Mouse (Mus musculus) hindbrain, embryonic 13.5 days (tissue): ENCODE results near the gene Jmjd8. TPM values are rescaled to one million over a fixed set of nuclear protein-coding genes. Genes with fewer than 3 reads are reported as not detected.

Experiments
- ATAC-seq: fragments of 200-750 bp; cut with Nextera tagmentation; 2 replicates; pipeline ENCODE4 v1.8.0; 2017; ENCODE audit warnings: moderate TSS enrichment; ENCODE audit not compliant: low FRiP score
- H3K27ac ChIP-seq: fragments of 300-500 bp; sonication (generic); 2 replicates; pipeline ENCODE4 v1.5.1; 2015; ENCODE audit warnings: inconsistent platforms, mild to moderate bottlenecking, moderate library complexity
- H3K27me3 ChIP-seq: fragments of 300-500 bp; sonication (generic); 2 replicates; pipeline ENCODE4 v1.6.1; 2015; ENCODE audit warnings: mild to moderate bottlenecking, inconsistent platforms
- H3K36me3 ChIP-seq: fragments of 300-500 bp; sonication (generic); 2 replicates; pipeline ENCODE4 v1.6.1; 2015; ENCODE audit warnings: mild to moderate bottlenecking, inconsistent platforms
- H3K4me1 ChIP-seq: fragments of 300-500 bp; sonication (generic); replicated peaks from 2 replicates; pipeline ENCODE4 v1.6.1; 2015; ENCODE audit warnings: inconsistent platforms
- H3K4me2 ChIP-seq: fragments of 300-500 bp; sonication (generic); 2 replicates; pipeline ENCODE4 v1.6.1; 2015; ENCODE audit warnings: inconsistent platforms, mild to moderate bottlenecking, moderate library complexity
- H3K4me3 ChIP-seq: fragments of 300-500 bp; sonication (generic); 2 replicates; pipeline ENCODE4 v1.5.1; 2015; ENCODE audit warnings: mild to moderate bottlenecking, inconsistent platforms
- H3K9ac ChIP-seq: fragments of 300-500 bp; sonication (generic); 2 replicates; pipeline ENCODE4 v1.6.1; 2015; ENCODE audit warnings: mild to moderate bottlenecking, inconsistent platforms
- H3K9me3 ChIP-seq: fragments of 300-500 bp; sonication (generic); 2 replicates; pipeline ENCODE4 v1.6.1; 2016; ENCODE audit warnings: inconsistent platforms
- WGBS: fragments of 180-500 bp; shearing (Covaris S2); methylation state at CpG from one replicate; pipeline ENCODE4 v1.1.7; 2015; 5-methylcytosine and 5-hydroxymethylcytosine counted together
- polyA plus RNA-seq: library from polyadenylated mRNA; unstranded; fragments of >200 nt; fragmentation: Nextera tagmentation; extraction: Ambion mirVana; gene quantifications from 2 replicates; pipeline ENCODE4 v1.2.1, GENCODE M21; 2015

Gene Jmjd8
- polyA plus RNA-seq, 1 experiment from 2014 or later: 64.2 TPM

- H3K9ac ChIP-seq: peak overlapping the region; percentile 91
- peaks cover 66% of the 10 kb centered on the region for H3K4me1 ChIP-seq
- no peaks in the 10 kb centered on the region for H3K27me3 ChIP-seq
- H3K4me2 ChIP-seq: peak overlapping the region; percentile 99
- peaks cover 49% of the 10 kb centered on the region for H3K36me3 ChIP-seq
- ATAC-seq: no peak
- H3K9me3 ChIP-seq: no peaks in the 10 kb centered on the region
- 22% methylated on average over 23 of the region's 23 CpGs for WGBS
- peak overlapping the region; percentile 88 for H3K27ac ChIP-seq
- peak overlapping the region; percentile 49 for H3K4me3 ChIP-seq
Measured at GRCm38 (mm10) chr17:25836397-25837075, 7.9 kb downstream of the Jmjd8 start.

DNA sequence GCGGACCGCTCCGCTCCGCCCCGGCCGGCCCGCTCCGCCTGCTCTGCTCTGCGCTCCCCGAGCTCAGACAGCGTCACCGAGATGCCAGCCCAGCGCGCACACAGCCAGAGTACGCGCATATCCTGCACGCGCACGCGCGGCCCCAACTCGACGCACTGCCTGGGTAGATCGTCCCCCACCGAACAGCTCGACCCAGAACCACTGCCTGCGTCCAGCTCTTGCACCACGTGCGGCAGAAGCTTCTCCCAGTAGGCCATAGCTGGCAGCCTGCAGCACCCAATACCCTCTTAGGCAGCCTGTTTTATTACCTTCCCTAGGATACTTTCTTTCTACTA is 8.4 kb downstream of the Jmjd8 start, which contains the start of gene Rhbdl1:
Gene Rhbdl1 (minus strand): TSS at position 220 of the 335 bp plus-strand sequence.
- Histone ChIP-seq H3K27ac (peak within 1 kb of the TSS; percentile 88), H3K9ac (peak within 1 kb of the TSS; percentile 91), H3K4me2 (peak within 1 kb of the TSS; percentile 99), H3K36me3 (peaks cover 52% of the 10 kb centered on the region), H3K4me3 (peak within 1 kb of the TSS; percentile 49), H3K9me3 (no peaks in the 10 kb centered on the region), H3K27me3 (no peaks in the 10 kb centered on the region), H3K4me1 (peaks cover 61% of the 10 kb centered on the region)
- under 1% methylated on average over 29 of the region's 29 CpGs for WGBS
- peak; percentile 49; the same call in 1 of the 2 replicates for ATAC-seq

DNA sequence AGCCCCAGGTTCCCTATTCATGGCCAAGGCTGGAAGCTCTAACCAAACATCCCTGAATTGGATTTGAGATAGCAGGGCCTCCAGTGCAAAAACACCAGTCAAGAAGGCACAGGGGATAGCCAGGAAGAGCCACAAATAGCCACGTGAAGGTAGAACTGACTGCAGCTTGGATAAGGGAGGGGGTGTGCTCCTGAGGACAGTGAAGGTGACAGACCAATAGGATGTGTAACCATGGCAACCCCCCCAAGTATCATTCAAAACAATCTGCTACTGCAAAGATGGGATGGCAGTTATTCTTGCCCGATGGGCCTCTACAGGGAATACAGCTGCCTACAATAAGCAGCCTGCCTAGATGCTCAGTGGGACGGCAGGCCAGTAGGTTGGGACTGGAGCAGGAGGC is 8.9 kb downstream of the Jmjd8 start:
- Histone ChIP-seq H3K4me1 (peaks cover 58% of the 10 kb centered on the region), H3K9ac (peak overlapping the region; percentile 91), H3K27me3 (no peaks in the 10 kb centered on the region), H3K4me2 (peak overlapping the region; percentile 99), H3K27ac (peak overlapping the region; percentile 88), H3K36me3 (peaks cover 56% of the 10 kb centered on the region), H3K9me3 (no peaks in the 10 kb centered on the region), H3K4me3 (peak overlapping the region; percentile 49)
- ATAC-seq: no peak
- WGBS: 12% methylated on average over 3 of the region's 3 CpGs

GRCm38 (mm10) chr17:25838904-25839303 is 10.2 kb downstream of the Jmjd8 start:
- ATAC-seq: no peak
- peaks cover 57% of the 10 kb centered on the region for H3K36me3 ChIP-seq
- H3K4me1 ChIP-seq: peaks cover 64% of the 10 kb centered on the region
- H3K9me3 ChIP-seq: no peaks in the 10 kb centered on the region
- no peak overlapping the region for H3K4me2 ChIP-seq
- peak overlapping the region; percentile 46; the same call in 1 of the 2 replicates for H3K9ac ChIP-seq
- H3K27me3 ChIP-seq: no peaks in the 10 kb centered on the region
- no peak overlapping the region for H3K4me3 ChIP-seq
- peak overlapping the region; percentile 8; the same call in 1 of the 2 replicates for H3K27ac ChIP-seq
- WGBS: 87% methylated on average over 4 of the region's 4 CpGs

DNA sequence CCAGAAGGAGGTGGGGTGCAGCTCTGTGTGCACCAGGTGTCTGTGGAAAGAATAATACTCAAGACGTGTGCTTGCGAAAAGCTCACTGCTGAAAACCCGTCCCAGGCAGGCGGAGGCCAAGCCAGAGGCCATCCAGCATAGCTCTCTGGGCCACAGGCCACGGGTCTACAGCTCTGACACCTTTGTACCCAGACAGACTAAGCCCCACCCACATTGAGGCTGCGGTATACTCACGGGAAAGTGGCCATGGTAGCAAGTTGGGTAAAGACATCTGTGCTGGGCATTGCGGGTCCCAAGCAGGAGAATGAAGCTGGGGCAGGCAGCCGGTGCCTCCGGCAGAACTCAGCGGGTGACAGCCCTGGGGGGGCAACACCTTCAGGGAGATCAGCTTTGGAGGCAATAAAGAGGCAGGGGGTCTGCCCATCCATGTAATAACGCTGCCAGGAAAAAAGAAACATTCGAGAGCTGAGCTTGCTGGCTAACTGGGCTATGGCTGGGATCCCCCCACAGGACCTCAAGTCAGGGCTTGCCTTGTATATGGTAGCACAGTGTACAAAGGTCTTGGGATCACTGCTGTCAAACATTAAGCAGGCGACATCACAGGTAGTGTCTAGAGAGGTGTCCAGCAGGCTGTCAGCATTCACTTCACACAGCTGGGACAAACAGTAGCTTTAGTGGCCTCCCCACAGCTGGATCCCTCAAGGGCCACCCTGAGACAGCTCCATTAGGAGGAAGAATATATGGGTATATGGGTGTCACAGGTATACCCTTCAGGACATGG is 11.0 kb downstream of the Jmjd8 start:
- Histone ChIP-seq H3K4me3 (no peak overlapping the region), H3K4me2 (no peak overlapping the region), H3K9ac (peak overlapping the region; percentile 46; the same call in 1 of the 2 replicates), H3K27ac (no peak overlapping the region), H3K4me1 (peaks cover 59% of the 10 kb centered on the region), H3K9me3 (no peaks in the 10 kb centered on the region), H3K27me3 (no peaks in the 10 kb centered on the region), H3K36me3 (peaks cover 57% of the 10 kb centered on the region)
- no peak for ATAC-seq
- 89% methylated on average over 14 of the region's 14 CpGs for WGBS

- no peaks in the 10 kb centered on the region for H3K27me3 ChIP-seq
- H3K4me3 ChIP-seq: no peak overlapping the region
- H3K9me3 ChIP-seq: no peaks in the 10 kb centered on the region
- H3K36me3 ChIP-seq: peaks cover 51% of the 10 kb centered on the region
- ATAC-seq: no peak
- H3K4me1 ChIP-seq: peaks cover 55% of the 10 kb centered on the region
- WGBS: 97% methylated on average over 6 of the region's 6 CpGs
- H3K9ac ChIP-seq: no peak overlapping the region
- no peak overlapping the region for H3K27ac ChIP-seq
- H3K4me2 ChIP-seq: no peak overlapping the region
Measured at GRCm38 (mm10) chr17:25840519-25840918, 11.9 kb downstream of the Jmjd8 start.

DNA sequence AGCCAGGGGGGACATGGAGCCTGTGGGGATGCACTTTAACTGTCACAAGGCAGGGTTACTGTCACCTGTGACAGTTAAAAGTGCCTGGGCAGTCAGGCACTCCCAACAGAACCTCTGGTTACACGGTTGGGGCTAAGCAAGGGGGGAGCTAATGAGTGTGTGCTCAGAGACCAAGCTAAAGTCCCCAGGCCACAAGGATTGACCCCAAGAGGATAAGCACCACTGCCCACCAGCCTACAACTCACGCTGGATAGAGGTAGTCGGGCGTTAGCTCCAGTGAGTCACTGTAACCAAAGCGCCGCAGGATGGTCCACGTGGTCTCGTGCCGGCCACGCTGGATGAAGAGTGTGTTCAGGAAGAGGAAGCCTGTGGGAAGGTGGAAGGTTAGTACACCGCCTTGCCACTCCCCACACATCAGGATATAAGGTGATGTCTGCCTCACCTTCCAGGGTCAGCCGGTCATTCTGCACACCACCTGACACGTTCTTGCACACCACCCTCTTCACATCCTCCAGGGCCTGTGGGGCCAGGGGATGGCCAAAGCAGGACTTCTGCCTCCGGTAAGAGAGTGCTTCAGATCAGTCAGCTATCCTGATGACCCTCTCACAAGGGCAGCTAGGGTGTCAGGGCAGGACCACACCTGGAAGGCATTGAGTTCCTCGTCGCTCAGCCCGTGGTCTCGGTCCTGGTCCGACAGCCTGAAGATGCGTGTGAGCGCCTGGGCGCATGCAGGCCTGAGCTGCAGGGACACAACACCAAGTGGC is 12.6 kb downstream of the Jmjd8 start, which contains the start of gene Gm20683:
Gene Gm20683 (minus strand): TSS at position 647 of the 764 bp plus-strand sequence.
- no peak for ATAC-seq
- peaks cover 47% of the 10 kb centered on the region for H3K4me1 ChIP-seq
- H3K27ac ChIP-seq: no peak within 1 kb of the TSS
- H3K36me3 ChIP-seq: peaks cover 50% of the 10 kb centered on the region
- 94% methylated on average over 22 of the region's 22 CpGs for WGBS
- 0 out of 2 replicates have a peak within 1 kb of the TSS, but pooled peaks have one; percentile 4 for H3K9ac ChIP-seq
- H3K27me3 ChIP-seq: no peaks in the 10 kb centered on the region
- H3K9me3 ChIP-seq: no peaks in the 10 kb centered on the region
- H3K4me3 ChIP-seq: no peak within 1 kb of the TSS
- H3K4me2 ChIP-seq: no peak within 1 kb of the TSS

- Histone ChIP-seq H3K27me3 (no peaks in the 10 kb centered on the region), H3K4me2 (no peak overlapping the region), H3K36me3 (peaks cover 57% of the 10 kb centered on the region), H3K9me3 (no peaks in the 10 kb centered on the region), H3K9ac (no peak overlapping the region), H3K4me1 (peaks cover 35% of the 10 kb centered on the region), H3K27ac (no peak overlapping the region), H3K4me3 (no peak overlapping the region)
- ATAC-seq: no peak
- 80% methylated on average over 3 of the region's 3 CpGs for WGBS
Measured at GRCm38 (mm10) chr17:25842509-25842908, 13.8 kb downstream of the Jmjd8 start.

- H3K36me3 ChIP-seq: peaks cover 58% of the 10 kb centered on the region
Measured at GRCm38 (mm10) chr17:25843122-25843521, 14.5 kb downstream of the Jmjd8 start.

GRCm38 (mm10) chr17:25843636-25844395 is 15.1 kb downstream of the Jmjd8 start:
- H3K27me3 ChIP-seq: no peaks in the 10 kb centered on the region
- peak overlapping the region; percentile 79 for H3K27ac ChIP-seq
- WGBS: 6% methylated on average over 36 of the region's 38 CpGs
- H3K9ac ChIP-seq: peak overlapping the region; percentile 88
- peaks cover 23% of the 10 kb centered on the region for H3K4me1 ChIP-seq
- no peak; the same call in 1 of the 2 replicates for ATAC-seq
- H3K9me3 ChIP-seq: no peaks in the 10 kb centered on the region
- H3K4me2 ChIP-seq: peak overlapping the region; percentile 96
- peaks cover 61% of the 10 kb centered on the region for H3K36me3 ChIP-seq
- H3K4me3 ChIP-seq: peak overlapping the region; percentile 90

More at GRCm38 (mm10) chr17:25843122-25843521, 14.5 kb downstream of the Jmjd8 start:
- no peak for ATAC-seq
- H3K4me1 ChIP-seq: peaks cover 29% of the 10 kb centered on the region
- no peaks in the 10 kb centered on the region for H3K9me3 ChIP-seq
- no peak overlapping the region for H3K27ac ChIP-seq
- WGBS: 96% methylated on average over 4 of the region's 4 CpGs
- H3K9ac ChIP-seq: peak overlapping the region; percentile 88
- no peaks in the 10 kb centered on the region for H3K27me3 ChIP-seq
- peak overlapping the region; percentile 96 for H3K4me2 ChIP-seq
- peak overlapping the region; percentile 90 for H3K4me3 ChIP-seq

- H3K36me3 ChIP-seq: peaks cover 61% of the 10 kb centered on the region
- H3K9me3 ChIP-seq: no peaks in the 10 kb centered on the region
- H3K4me3 ChIP-seq: peak within 1 kb of the TSS; percentile 90
- ATAC-seq: peak; percentile 91
- no peaks in the 10 kb centered on the region for H3K27me3 ChIP-seq
- peak within 1 kb of the TSS; percentile 96 for H3K4me2 ChIP-seq
- WGBS: 1% methylated on average over 21 of the region's 21 CpGs
- H3K4me1 ChIP-seq: peaks cover 18% of the 10 kb centered on the region
- peak within 1 kb of the TSS; percentile 88 for H3K9ac ChIP-seq
- peak within 1 kb of the TSS; percentile 79 for H3K27ac ChIP-seq
Measured at GRCm38 (mm10) chr17:25844396-25844901, 15.8 kb downstream of the Jmjd8 start, which contains the start of gene Rhot2. Rhot2 (minus strand) TSS chr17:25844851.
